Mouse (Mus musculus) layer of hippocampus, postnatal 14 days (tissue): ENCODE data around the gene Zfp36l3. TPM values are rescaled to one million over a fixed set of nuclear protein-coding genes. Genes with fewer than 3 reads are reported as not detected.
"Not testable (repeated sequence)": the region's sequence is repeated elsewhere in the genome, so short reads cannot be mapped to it uniquely, and the experiment has no call there.

ENCODE experiments used
- DNase-seq, 2 experiments: peaks; one replicate each; pipeline ENCODE4 v3.0.0; 2021 to 2022; ENCODE audit warnings: low spot score in 2 of 2, mixed read lengths in 1 of 2
- long read RNA-seq, 2 experiments: library from polyadenylated mRNA; stranded (forward); transcript quantifications; one replicate each; pipeline ENCODE4 v2.0.0; 2021
- total RNA-seq, 2 experiments: library from RNA; stranded (reverse); gene quantifications; 2 replicates each; pipeline ENCODE4 v1.2.3; 2021

Gene Zfp36l3
- not detected for total RNA-seq
- long read RNA-seq, experiment 1, result 0 reads
- long read RNA-seq, experiment 2, result 0 reads

GRCm38 (mm10) chrX:53776276-53776675, at the start of gene Zfp36l3:
Gene Zfp36l3, minus strand, starts transcription at chrX:53776394.
- no peak for DNase-seq

- DNase-seq, result peak in 1 of 2 experiments; percentile 10
Measured at GRCm38 (mm10) chrX:53799074-53799473, 22.9 kb upstream of the Zfp36l3 start.

GRCm38 (mm10) chrX:53797519-53797918, 21.3 kb upstream of the Zfp36l3 start, which contains the start of gene Xlr:
Gene Xlr, minus strand, starts transcription at chrX:53797706.
- not testable (repeated sequence) for DNase-seq

- no peak for DNase-seq
Measured at GRCm38 (mm10) chrX:53757736-53758135, 18.5 kb downstream of the Zfp36l3 start, which contains the start of gene 1700013H16Rik. Gene 1700013H16Rik, minus strand, starts transcription at chrX:53757831.

- DNase-seq, result no peak
Measured at GRCm38 (mm10) chrX:53752851-53753250, 23.3 kb downstream of the Zfp36l3 start.

GRCm38 (mm10) chrX:53728967-53729366, 47.2 kb downstream of the Zfp36l3 start:
- no peak for DNase-seq

- no peak for DNase-seq
Measured at GRCm38 (mm10) chrX:53724596-53724995, 51.6 kb downstream of the Zfp36l3 start, which contains the start of gene 4930502E18Rik. Gene 4930502E18Rik, plus strand, starts transcription at chrX:53724826.

Other genes starting within 250 kb of the Zfp36l3 start
- 100 to 1,000 TPM; 122 to 132 TPM for gene Rtl8c, start 168.4 kb downstream of the Zfp36l3 start, total RNA-seq
- not detected for gene Gm14597, start 167.4 kb downstream of the Zfp36l3 start, total RNA-seq
- gene Rtl8a, start 132.7 kb downstream of the Zfp36l3 start, total RNA-seq, result 100 to 1,000 TPM; 205 to 293 TPM
- 100 to 1,000 TPM; 184 to 221 TPM for gene Rtl8b, start 106.0 kb downstream of the Zfp36l3 start, total RNA-seq
- gene 4930502E18Rik, start 51.6 kb downstream of the Zfp36l3 start, total RNA-seq, result under 1 TPM in 1 of 2 experiments, not detected in 1; 0.23 TPM
- not detected for gene 1700013H16Rik, start 18.6 kb downstream of the Zfp36l3 start, total RNA-seq
- 1 to 10 TPM; 1.6 to 1.9 TPM for gene Xlr, start 21.3 kb upstream of the Zfp36l3 start, total RNA-seq